Mouse (Mus musculus): ENCODE data around the gene Ctbp1.

Gene Ctbp1

DNA sequence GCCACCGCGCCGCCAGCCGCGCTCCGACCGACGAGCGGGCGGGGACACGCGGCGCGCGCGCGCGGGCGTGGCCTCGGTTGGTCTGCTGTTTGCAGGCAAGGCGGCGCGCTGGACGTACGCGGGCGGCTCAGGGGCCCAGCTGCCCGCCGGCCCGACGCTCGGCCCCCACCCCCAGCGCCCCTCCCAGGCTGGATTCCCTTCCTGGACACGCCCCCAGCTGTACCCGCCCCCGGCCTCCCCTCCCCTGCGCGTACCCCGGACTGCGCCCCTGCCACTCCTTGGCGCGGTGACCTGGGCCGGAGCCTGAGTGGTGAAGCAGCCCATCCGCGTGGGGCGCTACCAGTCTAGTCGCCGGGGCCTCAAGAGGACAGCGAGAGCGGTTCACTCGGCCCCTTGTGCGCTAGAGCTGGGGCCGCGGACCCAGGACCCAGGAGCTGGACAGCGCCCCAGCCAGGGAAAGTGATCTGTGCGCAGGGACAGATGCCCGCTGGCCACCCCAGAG, at the start of gene Ctbp1:
Gene Ctbp1, minus strand, starts transcription at position 42 of the 502 bp plus-strand sequence.
- DNase-seq = peak; percentile 93

DNA sequence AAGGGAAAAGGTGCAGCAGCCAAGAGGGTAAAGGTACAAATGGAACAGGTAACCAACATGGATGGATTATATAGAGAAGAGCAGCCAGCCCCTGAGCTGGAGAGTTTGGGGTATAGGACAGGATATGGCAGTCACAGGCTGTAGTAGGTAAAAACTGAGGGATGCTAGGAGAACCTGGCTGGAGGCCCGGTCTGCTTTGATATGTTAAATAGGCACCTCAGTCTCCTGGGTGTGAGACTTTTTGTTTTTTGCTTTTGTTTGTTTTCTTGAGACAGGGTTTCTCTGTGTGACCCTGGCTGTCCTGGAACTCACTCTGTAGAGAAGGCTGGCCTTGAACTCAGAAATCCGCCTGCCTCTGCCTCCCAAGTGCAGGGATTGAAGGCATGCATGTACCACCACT, 49.7 kb upstream of the Ctbp1 start:
- no peak for DNase-seq

DNA sequence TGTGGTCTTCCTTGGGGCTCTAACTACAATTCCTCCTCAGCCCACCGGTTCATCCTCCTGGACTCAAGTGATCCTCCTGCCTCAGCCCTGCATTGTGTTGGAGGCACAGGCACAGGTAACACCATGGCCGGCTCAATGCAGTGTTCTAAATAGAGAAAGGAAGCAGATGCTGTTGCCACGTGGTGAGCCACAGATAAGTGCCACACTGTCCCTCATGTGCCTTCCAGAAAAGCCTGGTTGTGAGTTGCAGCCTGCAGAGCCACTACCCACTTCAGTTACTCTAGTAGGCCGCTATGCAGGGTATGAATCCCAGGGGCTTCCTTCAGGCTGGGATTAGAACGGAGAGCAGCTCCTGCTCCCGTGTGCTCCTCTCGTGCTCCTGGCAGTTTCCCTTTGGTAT, 37.4 kb upstream of the Ctbp1 start:
- no peak for DNase-seq

DNA sequence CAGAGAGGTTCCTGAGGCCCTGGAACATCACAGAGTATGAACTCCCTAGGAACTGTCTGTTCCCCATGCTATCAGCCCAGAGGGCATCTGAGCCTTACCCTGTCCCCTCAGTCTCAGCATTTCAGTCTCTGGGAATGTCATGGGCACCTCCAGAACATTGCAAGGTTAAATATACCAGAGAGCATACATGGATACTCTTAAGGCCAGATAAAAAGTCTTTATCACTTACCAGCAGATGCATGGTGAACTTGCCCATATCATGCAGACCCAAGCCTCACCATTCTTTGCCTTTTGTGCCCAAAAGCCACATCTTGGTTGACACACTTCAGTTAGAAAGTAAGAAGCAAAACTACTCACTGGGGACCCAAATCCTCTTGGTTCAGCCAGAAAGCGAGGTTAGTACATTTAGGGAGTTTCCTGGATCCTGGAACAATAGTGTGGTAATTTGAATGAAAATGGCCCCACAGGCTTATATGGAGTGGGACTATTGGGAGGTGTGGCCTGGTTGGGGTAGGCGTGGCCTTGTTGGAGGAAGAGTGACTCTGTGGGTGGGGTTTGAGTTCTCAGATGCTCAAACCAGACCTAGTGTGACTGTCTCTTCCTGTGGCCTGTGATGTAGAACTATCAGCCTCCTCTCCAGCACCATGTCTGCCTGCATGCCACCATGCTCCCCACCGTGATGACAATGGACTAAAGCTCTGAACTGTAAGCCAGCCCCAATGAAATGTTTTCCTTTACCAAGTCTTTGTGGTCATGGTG, 36.1 kb upstream of the Ctbp1 start:
- DNase-seq = no peak

DNA sequence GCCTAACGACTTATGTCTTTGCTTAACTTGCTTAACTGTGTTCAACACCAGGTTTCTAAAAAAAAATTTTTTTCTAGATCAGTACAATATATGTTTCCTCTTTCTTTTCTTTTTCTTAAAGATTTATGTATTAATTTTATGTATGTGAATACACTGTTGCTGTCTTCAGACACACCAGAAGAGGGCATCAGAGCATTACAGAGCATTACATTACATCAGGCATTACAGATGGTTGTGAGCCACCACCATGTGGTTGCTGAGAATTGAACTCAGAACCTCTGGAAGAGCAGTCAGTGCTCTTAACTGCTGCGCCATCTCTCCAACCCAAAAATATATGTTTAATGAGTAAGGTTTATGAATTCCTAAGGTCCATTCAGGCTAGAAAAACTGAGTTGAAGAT, 27.0 kb upstream of the Ctbp1 start:
- DNase-seq = no peak

- peak; percentile 24 for DNase-seq
Measured at GRCm38 (mm10) chr5:33297164-33297563, 22.4 kb upstream of the Ctbp1 start.

- no peak for DNase-seq
Measured at GRCm38 (mm10) chr5:33293796-33294430, 19.1 kb upstream of the Ctbp1 start.

- DNase-seq = peak; percentile 74
Measured at GRCm38 (mm10) chr5:33283951-33284350, 9.2 kb upstream of the Ctbp1 start.

DNA sequence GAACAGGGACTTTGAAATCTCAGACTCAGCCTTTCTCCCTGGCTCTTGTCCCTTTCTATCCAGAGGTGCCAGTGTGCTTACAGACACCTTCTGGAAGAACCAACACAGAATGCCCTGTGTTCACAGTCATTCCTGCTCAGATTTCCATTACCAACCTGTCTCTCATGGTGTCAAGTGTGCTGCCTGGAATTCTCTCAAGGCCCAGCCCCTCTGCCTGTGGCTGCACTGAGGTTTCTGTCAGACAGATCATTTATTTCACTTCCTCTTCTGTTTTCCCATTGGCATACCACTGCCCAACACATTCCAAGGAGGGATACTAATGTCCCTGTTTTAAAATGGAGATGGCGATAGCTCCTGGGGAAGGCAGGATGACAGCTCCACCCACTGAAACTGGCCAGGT, 6.6 kb upstream of the Ctbp1 start:
- no peak for DNase-seq

GRCm38 (mm10) chr5:33278950-33279349, 4.2 kb upstream of the Ctbp1 start:
- DNase-seq = no peak

DNA sequence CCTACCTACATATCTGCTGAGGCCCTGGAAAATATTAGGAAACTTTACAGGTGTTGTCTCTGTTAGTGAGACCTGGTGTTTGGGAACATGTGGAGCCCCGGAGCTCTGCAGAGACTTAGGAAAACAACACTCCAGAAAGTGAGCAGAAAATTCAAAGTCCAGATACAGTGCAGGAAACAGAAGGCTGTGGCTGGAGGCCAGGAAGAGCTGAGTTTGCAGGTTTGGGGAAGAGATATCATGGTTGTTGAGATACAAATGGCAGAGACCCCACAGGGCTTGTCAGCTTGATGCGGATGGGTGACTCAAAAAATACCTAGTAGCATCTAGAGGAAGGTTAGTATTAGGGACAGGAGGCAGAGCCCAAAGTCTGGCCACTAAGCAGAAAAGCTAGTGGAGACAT, 2.5 kb upstream of the Ctbp1 start:
- DNase-seq = peak; percentile 35

DNA sequence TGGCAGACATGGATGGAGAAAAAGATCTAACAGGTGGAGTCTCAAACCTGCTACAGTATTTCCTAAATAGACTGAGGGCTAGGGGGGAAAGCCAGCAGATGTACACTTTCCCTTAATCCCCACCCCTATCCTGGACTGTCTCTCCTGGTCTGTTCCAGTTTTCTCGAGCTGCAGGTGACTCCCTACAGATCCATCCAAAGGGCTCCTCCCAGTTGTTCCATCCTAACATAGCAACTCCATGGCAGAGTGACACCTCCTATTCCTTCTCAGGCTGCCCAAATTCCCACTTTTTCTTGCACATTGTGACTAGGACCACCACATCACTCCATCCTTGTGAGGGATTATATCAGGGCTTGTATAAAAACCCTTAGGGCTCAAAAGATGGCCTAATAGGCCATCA, 960 bp upstream of the Ctbp1 start:
- DNase-seq = no peak

- peak; percentile 87 for DNase-seq
Measured at GRCm38 (mm10) chr5:33274085-33274952, 475 bp downstream of the Ctbp1 start.

GRCm38 (mm10) chr5:33273777-33274084, 1.1 kb downstream of the Ctbp1 start:
- DNase-seq = no peak

DNA sequence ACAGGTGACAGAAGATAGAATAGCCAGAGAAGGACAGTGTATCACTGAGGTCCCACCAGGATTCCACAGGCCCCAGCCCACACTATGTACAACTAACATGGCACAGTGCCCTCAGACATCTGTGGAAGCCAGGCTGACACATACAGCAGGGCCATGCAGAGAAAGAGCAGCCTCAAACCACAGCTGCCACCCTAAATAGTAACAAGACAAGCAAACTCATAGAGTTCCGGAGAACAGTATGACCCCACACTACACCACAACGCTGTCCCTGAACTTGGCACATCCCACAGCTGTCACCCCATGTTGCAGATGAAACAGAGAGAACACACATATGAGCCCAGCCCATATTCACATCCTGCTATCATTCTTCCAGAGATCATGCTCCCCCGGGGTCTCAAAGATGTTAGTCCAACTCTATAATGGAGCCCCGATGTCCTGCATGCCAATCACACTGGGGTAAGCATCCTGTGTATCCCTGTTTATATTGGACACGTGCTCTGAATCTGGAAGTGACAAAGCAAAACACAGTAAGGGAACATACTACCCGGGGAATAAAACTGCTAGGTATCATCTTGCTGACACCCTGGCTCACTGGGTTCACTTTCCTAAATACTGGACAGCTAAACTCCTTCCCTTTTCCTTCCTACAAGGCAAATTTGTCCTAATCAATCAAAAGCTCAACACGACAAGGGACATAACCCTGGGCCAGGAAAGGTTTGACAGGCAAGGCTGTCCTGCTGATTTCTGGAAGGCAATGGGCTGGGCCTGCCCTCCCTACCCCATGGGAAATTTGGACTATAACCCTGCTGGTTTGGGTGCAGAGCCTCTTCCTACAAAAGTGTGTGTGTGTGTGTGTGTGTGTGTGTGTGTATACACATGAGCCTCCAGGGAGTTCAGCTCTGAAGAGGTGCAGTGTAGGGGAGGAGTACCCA, 1.7 kb downstream of the Ctbp1 start:
- DNase-seq = no peak

- DNase-seq = no peak
Measured at GRCm38 (mm10) chr5:33272146-33272545, 2.6 kb downstream of the Ctbp1 start.

DNA sequence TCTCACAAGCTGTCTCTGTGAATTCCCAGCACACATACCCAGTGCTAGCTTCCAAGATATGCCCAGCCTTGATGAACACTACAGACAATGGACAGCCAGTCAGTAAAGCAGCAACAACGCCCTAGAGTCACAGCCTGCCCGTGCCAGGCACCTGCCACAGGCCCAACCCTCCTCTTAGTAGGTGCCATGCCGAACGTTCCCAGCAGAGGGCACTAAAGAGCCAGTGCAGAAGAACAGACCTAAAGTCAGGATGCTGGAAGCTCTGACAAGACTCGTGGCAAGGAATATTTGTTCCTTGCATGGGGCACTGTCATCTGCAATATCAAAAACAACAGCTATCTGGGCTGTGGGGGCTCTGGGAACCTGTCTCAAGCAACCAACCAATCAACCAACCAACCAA, 4.2 kb downstream of the Ctbp1 start:
- peak; percentile 78 for DNase-seq

GRCm38 (mm10) chr5:33254416-33254815, 20.4 kb downstream of the Ctbp1 start:
- DNase-seq = no peak

GRCm38 (mm10) chr5:33248186-33248585, 26.6 kb downstream of the Ctbp1 start:
- DNase-seq = peak; percentile 22

- DNase-seq = no peak
Measured at GRCm38 (mm10) chr5:33247387-33247786, 27.4 kb downstream of the Ctbp1 start.

DNA sequence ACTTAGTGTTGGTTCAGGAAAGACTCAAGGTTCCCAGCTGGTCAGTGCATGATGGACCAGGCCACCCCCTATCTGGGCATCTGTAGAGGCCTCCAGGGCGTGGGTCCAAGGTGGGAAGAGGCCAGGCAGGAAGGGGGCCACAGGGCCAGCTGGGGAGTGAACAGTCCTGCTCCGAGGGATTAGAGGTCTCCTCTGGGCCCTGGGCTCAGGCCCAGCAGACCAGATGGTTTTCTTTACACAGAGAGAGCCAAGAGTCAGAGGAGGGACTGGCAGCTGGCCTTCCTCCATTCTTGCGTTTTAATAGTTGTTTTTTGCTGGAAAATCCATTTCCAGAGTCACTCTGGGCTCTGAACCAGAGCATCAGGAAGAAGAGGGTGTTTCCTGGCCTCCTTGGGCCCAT, 29.1 kb downstream of the Ctbp1 start:
- peak; percentile 46 for DNase-seq

GRCm38 (mm10) chr5:33244377-33244920, 30.3 kb downstream of the Ctbp1 start:
- DNase-seq = no peak
